Mouse (Mus musculus) brain, embryonic 14.5 days (tissue): Measurements from ENCODE around the gene Adra1b.

Source experiments
- CTCF ChIP-seq: fragments of 200-500 bp; IDR thresholded peaks from 2 replicates; pipeline ENCODE4 v1.5.1; 2012; ENCODE audit warnings: inconsistent platforms, mild to moderate bottlenecking, moderate library complexity, borderline replicate concordance; ENCODE audit not compliant: insufficient read depth, insufficient read length; ENCODE audit errors: extremely low read depth
- POLR2A ChIP-seq: fragments of 200-500 bp; IDR thresholded peaks from 2 replicates; pipeline ENCODE4 v1.6.1; 2012; ENCODE audit warnings: mild to moderate bottlenecking, inconsistent platforms, borderline replicate concordance; ENCODE audit not compliant: poor library complexity, insufficient read depth, insufficient read length, severe bottlenecking; ENCODE audit errors: extremely low read depth

DNA sequence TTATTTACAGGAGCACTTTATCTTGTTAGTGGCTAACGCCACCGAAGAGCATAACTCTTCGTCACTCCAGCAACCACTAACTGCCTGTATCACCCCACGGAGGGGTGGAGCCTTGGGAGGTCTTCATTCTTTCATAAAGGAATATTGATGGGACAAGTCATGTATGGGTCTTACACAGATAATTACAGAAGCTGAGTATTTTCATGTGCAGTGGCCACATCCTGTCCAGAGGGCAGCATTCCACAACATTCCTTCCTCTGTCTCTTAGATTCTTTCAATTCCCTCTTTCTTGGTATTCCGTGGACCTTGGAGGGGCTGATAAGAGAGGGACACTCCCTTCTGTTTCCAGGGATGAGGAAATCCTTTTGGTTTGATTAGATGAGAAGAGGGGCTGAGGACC, 28.7 kb upstream of the Adra1b start:
- TF ChIP-seq POLR2A = no peak
- no peak for TF ChIP-seq CTCF
